Mouse (Mus musculus): Measurements from ENCODE around the gene Trappc13.
A peak's percentile ranks its signal among the peaks of the same experiment; 100 is the strongest.
"Not testable (repeated sequence)": the region's sequence is repeated elsewhere in the genome, so short reads cannot be mapped to it uniquely, and the experiment has no call there.

Gene Trappc13

GRCm38 (mm10) chr13:104177796-104178649 lies at the start of gene Trappc13:
Gene Trappc13, minus strand, starts transcription at chr13:104178469.
- peak; percentile 61 for DNase-seq (ENCODE audit: extremely low spot score, low read depth, low spot score)

- no peak for DNase-seq (ENCODE audit: extremely low spot score, low read depth, low spot score)
Measured at GRCm38 (mm10) chr13:104227478-104227877, 49.2 kb upstream of the Trappc13 start.

- no peak for DNase-seq (ENCODE audit: extremely low spot score, low read depth, low spot score)
Measured at GRCm38 (mm10) chr13:104204313-104204712, 26.0 kb upstream of the Trappc13 start.

- not testable (repeated sequence) for DNase-seq (ENCODE audit: extremely low spot score, low read depth, low spot score)
Measured at GRCm38 (mm10) chr13:104195891-104196290, 17.6 kb upstream of the Trappc13 start.

- no peak for DNase-seq (ENCODE audit: extremely low spot score, low read depth, low spot score)
Measured at GRCm38 (mm10) chr13:104187357-104187756, 9.1 kb upstream of the Trappc13 start.

- peak; percentile 3 for DNase-seq (ENCODE audit: extremely low spot score, low read depth, low spot score)
Measured at GRCm38 (mm10) chr13:104179176-104179888, 1.1 kb upstream of the Trappc13 start.

- peak; percentile 99 for DNase-seq (ENCODE audit: extremely low spot score, low read depth, low spot score)
Measured at GRCm38 (mm10) chr13:104178650-104179121, 417 bp upstream of the Trappc13 start, which contains the start of gene Trim23. Gene Trim23, plus strand, starts transcription at chr13:104178797.

GRCm38 (mm10) chr13:104176874-104177273 lies 1.4 kb downstream of the Trappc13 start:
- no peak for DNase-seq (ENCODE audit: extremely low spot score, low read depth, low spot score)

GRCm38 (mm10) chr13:104172498-104172897 lies 5.8 kb downstream of the Trappc13 start:
- no peak for DNase-seq (ENCODE audit: extremely low spot score, low read depth, low spot score)

GRCm38 (mm10) chr13:104171711-104172110 lies 6.6 kb downstream of the Trappc13 start:
- DNase-seq (ENCODE audit: extremely low spot score, low read depth, low spot score), result no peak

- no peak for DNase-seq (ENCODE audit: extremely low spot score, low read depth, low spot score)
Measured at GRCm38 (mm10) chr13:104155686-104156085, 22.6 kb downstream of the Trappc13 start.

- no peak for DNase-seq (ENCODE audit: extremely low spot score, low read depth, low spot score)
Measured at GRCm38 (mm10) chr13:104155106-104155505, 23.2 kb downstream of the Trappc13 start.

GRCm38 (mm10) chr13:104154180-104154579 lies 24.1 kb downstream of the Trappc13 start:
- DNase-seq (ENCODE audit: extremely low spot score, low read depth, low spot score), result no peak

GRCm38 (mm10) chr13:104145646-104146045 lies 32.6 kb downstream of the Trappc13 start:
- no peak for DNase-seq (ENCODE audit: extremely low spot score, low read depth, low spot score)

- no peak for DNase-seq (ENCODE audit: extremely low spot score, low read depth, low spot score)
Measured at GRCm38 (mm10) chr13:104144871-104145270, 33.4 kb downstream of the Trappc13 start.

- peak; percentile 46 for DNase-seq (ENCODE audit: extremely low spot score, low read depth, low spot score)
Measured at GRCm38 (mm10) chr13:104139369-104140209, 38.7 kb downstream of the Trappc13 start.

- no peak for DNase-seq (ENCODE audit: extremely low spot score, low read depth, low spot score)
Measured at GRCm38 (mm10) chr13:104134510-104135085, 43.7 kb downstream of the Trappc13 start.

GRCm38 (mm10) chr13:104132561-104132960 lies 45.7 kb downstream of the Trappc13 start:
- DNase-seq (ENCODE audit: extremely low spot score, low read depth, low spot score), result no peak

GRCm38 (mm10) chr13:104123662-104124381 lies 54.4 kb downstream of the Trappc13 start:
- DNase-seq (ENCODE audit: extremely low spot score, low read depth, low spot score), result no peak
